Mouse (Mus musculus): ENCODE data around the gene Gm4064. TPM values are rescaled to one million over a fixed set of nuclear protein-coding genes. Genes with fewer than 3 reads are reported as not detected.
"Not testable (repeated sequence)": the region's sequence is repeated elsewhere in the genome, so short reads cannot be mapped to it uniquely, and the experiment has no call there.

The Gm4064 gene
- polyA plus RNA-seq (2016; fragmentation: Nextera tagmentation; extraction: Ambion mirVana): not detected in 2 replicates

- not testable (repeated sequence) for DNase-seq (ENCODE audit: low spot score); H3K36me3 ChIP-seq; H3K4me1 ChIP-seq; H3K27me3 ChIP-seq (ENCODE audit: insufficient read depth, poor library complexity, severe bottlenecking); H3K27ac ChIP-seq; H3K4me3 ChIP-seq; H3K9me3 ChIP-seq
- WGBS: no CpG with 5 or more reads among the region's 8 CpGs
Measured at GRCm38 (mm10) chrY:2796105-2796504, at the start of gene Gm4064. Gene Gm4064, minus strand, starts transcription at chrY:2796205.

DNA sequence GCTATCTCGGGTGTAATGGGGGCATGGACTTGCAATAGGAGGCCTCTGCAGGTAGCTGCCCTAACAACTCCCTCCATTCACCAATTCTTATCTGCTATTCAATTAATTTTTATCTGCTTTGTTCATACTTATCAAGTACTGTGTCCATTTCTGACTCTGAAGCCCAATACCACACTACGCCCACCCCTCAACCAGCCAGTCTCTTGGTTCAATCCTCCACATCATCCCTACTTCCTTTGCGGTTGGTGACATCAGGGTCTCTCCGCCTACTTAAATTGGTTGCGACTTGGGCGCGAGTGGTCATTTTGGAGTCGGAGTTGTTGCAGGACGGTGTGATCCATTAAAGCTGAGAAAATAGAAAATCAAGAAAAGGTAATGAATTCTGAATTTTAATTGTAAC, 34.4 kb upstream of the Gm4064 start, which contains the start of the genes Rbmy and Gm10256:
Gene Rbmy, plus strand, starts transcription at position 301 of the 400 bp plus-strand sequence.
Gene Gm10256, plus strand, starts transcription at position 320 of the 400 bp plus-strand sequence.
- WGBS: no CpG with 5 or more reads among the region's 9 CpGs
- not testable (repeated sequence) for H3K4me1 ChIP-seq; H3K27ac ChIP-seq; H3K9me3 ChIP-seq; H3K4me3 ChIP-seq; DNase-seq (ENCODE audit: low spot score); H3K36me3 ChIP-seq; H3K27me3 ChIP-seq (ENCODE audit: insufficient read depth, poor library complexity, severe bottlenecking)

Other genes starting within 250 kb of the Gm4064 start
- gene H2al2c, start 197.1 kb downstream of the Gm4064 start, polyA plus RNA-seq (2016; fragmentation: Nextera tagmentation; extraction: Ambion mirVana): not detected in 2 replicates
- gene Sry, start 132.5 kb downstream of the Gm4064 start, polyA plus RNA-seq (2016; fragmentation: Nextera tagmentation; extraction: Ambion mirVana): not detected in 2 replicates
- gene H2al2b, start 75.5 kb downstream of the Gm4064 start, polyA plus RNA-seq (2016; fragmentation: Nextera tagmentation; extraction: Ambion mirVana): not detected in 2 replicates
- gene Rbmy, start 34.5 kb upstream of the Gm4064 start, polyA plus RNA-seq (2016; fragmentation: Nextera tagmentation; extraction: Ambion mirVana): not detected in 2 replicates
- not detected in 2 replicates for gene Gm10256, start 34.5 kb upstream of the Gm4064 start, polyA plus RNA-seq (2016; fragmentation: Nextera tagmentation; extraction: Ambion mirVana)
- gene Gm10352, start 104.8 kb upstream of the Gm4064 start, polyA plus RNA-seq (2016; fragmentation: Nextera tagmentation; extraction: Ambion mirVana): not detected in 2 replicates
- gene Gm29289, start 136.4 kb upstream of the Gm4064 start, polyA plus RNA-seq (2016; fragmentation: Nextera tagmentation; extraction: Ambion mirVana): not detected in 2 replicates

All from heart, embryonic 10.5 days (tissue).